Mouse (Mus musculus): ENCODE measurements around the gene Pef1. TPM values are rescaled to one million over a fixed set of nuclear protein-coding genes. Genes with fewer than 3 reads are reported as not detected.

The Pef1 gene
- polyA plus RNA-seq, 1 experiment from 2014 or later = 62.1 TPM

Other genes with a start within 250 kb of the Pef1 start
- gene Spocd1, start 173.3 kb upstream of the Pef1 start, polyA plus RNA-seq (2015; fragmentation: Nextera tagmentation; extraction: Ambion mirVana) = not detected in 2 replicates
- gene Adgrb2, start 117.7 kb upstream of the Pef1 start, polyA plus RNA-seq (2015; fragmentation: Nextera tagmentation; extraction: Ambion mirVana) = 15.8 and 17.0 TPM in 2 replicates
- gene Col16a1, start 54.7 kb upstream of the Pef1 start, polyA plus RNA-seq (2015; fragmentation: Nextera tagmentation; extraction: Ambion mirVana) = 8.6 and 10.5 TPM in 2 replicates
- 3.9 and 6.6 TPM in 2 replicates for gene Hcrtr1, start 36.8 kb downstream of the Pef1 start, polyA plus RNA-seq (2015; fragmentation: Nextera tagmentation; extraction: Ambion mirVana)
- gene Tinagl1, start 72.6 kb downstream of the Pef1 start, polyA plus RNA-seq (2015; fragmentation: Nextera tagmentation; extraction: Ambion mirVana) = 4.3 and 4.6 TPM in 2 replicates
- 0.24 TPM in 1 of 2 replicates, not detected in the other for gene Gm853, start 119.8 kb downstream of the Pef1 start, polyA plus RNA-seq (2015; fragmentation: Nextera tagmentation; extraction: Ambion mirVana)
- 29.6 and 39.9 TPM in 2 replicates for gene Serinc2, start 176.6 kb downstream of the Pef1 start, polyA plus RNA-seq (2015; fragmentation: Nextera tagmentation; extraction: Ambion mirVana)
- gene Fabp3, start 206.0 kb downstream of the Pef1 start, polyA plus RNA-seq (2015; fragmentation: Nextera tagmentation; extraction: Ambion mirVana) = 257 and 308 TPM in 2 replicates
- gene Gm10570, start 206.1 kb downstream of the Pef1 start, polyA plus RNA-seq (2015; fragmentation: Nextera tagmentation; extraction: Ambion mirVana) = 1.1 and 1.5 TPM in 2 replicates

Measured in midbrain, embryonic 16.5 days (tissue).